Mouse (Mus musculus) cerebellum, adult 2 months (tissue): ENCODE measurements around the gene Iqgap1.

Source experiments
- CTCF ChIP-seq: fragments of 200-500 bp; IDR thresholded peaks from 2 replicates; pipeline ENCODE4 v1.5.1; 2011; ENCODE audit warnings: low read depth, mild to moderate bottlenecking, control low read depth, low read length, moderate library complexity, borderline replicate concordance; ENCODE audit not compliant: insufficient read depth
- POLR2A ChIP-seq: fragments of 200-500 bp; IDR thresholded peaks from 2 replicates; pipeline ENCODE4 v1.6.1; 2011; ENCODE audit warnings: low read length, control low read depth, borderline replicate concordance; ENCODE audit not compliant: insufficient read depth

GRCm38 (mm10) chr7:80816641-80817040 is 9.1 kb downstream of the Iqgap1 start:
- TF ChIP-seq CTCF, result no peak
- TF ChIP-seq POLR2A, result no peak
